Mouse (Mus musculus): ENCODE data around the gene Cct7. TPM values are rescaled to one million over a fixed set of nuclear protein-coding genes. Genes with fewer than 3 reads are reported as not detected.

The Cct7 gene
- polyA plus RNA-seq, 1 experiment from 2014 or later, result 157 TPM

DNA sequence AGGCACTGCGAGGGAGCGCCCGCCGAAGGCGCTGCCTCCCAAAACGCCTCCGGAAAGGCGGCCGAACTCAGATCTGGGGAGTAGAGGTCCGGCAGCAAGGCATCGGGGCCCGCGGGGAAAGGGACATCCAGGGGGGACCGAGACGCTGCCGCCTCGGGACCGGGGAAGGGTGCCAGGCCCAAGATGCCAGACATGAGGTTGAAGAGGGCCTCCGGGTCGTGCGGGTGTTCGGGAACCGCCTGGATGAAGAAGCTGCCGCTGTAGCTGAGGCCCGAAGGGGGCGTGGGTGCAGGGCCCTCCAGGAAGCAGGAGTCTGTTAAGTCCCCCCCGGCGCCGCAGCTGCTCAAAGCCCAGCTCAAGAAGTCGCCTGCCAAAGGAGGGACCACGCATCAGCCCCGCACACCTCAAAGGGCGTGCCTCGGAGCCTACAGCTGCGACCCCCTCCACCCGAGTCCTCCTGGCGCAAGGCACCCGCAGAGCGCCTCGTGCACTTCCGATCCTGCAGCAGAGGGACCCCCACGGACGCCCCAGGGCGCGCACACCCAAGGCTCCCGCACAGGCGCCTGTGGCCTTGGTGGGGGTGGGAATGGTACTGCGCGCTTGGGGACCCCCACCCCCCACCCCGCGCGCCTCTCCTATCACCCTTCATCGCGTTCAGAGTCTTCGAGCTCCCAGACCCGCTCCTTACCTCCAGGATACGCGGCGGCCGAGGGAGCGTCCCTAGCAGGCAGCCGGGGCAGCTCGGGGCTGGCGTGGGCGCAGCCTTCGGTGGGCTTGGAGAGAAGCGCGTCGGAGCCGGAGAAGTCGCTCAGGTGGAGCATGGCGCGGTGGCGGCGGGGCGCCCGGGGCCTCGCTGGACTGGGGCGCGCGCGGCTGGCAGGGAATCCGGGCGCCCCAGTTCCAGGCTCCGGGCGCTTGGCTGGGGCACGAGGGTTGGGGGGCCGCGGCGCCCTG is 61.5 kb downstream of the Cct7 start:
- no peaks in the 10 kb centered on the region for H3K36me3 ChIP-seq (replicated peaks; ENCODE audit: insufficient read depth, low read length)
- peaks cover 7% of the 10 kb centered on the region; the same call in 1 of the 2 replicates for H3K4me1 ChIP-seq (ENCODE audit: insufficient read depth)
- no peak overlapping the region for H3K9ac ChIP-seq (replicated peaks)
- peak; percentile 16 for DNase-seq
- H3K9me3 ChIP-seq (ENCODE audit: low read length), result no peaks in the 10 kb centered on the region
- no peak overlapping the region for H3K27ac ChIP-seq (ENCODE audit: low read depth)
- 3% methylated on average over 74 of the region's 90 CpGs for WGBS (ENCODE audit: insufficient replicate concordance)
- H3K4me2 ChIP-seq (ENCODE audit: low read depth, low read length), result peak overlapping the region; percentile 62
- no peak for ATAC-seq
- TF ChIP-seq CTCF (IDR thresholded peaks at IDR 0.05; ENCODE audit: low read depth) (no peak), EP300 (IDR thresholded peaks at IDR 0.05; ENCODE audit: low read depth) (no peak)
- peak overlapping the region; percentile 43 for H3K4me3 ChIP-seq (ENCODE audit: low read depth, low read length)
- H3K27me3 ChIP-seq (ENCODE audit: insufficient read depth, low read length), result peaks cover 63% of the 10 kb centered on the region

DNA sequence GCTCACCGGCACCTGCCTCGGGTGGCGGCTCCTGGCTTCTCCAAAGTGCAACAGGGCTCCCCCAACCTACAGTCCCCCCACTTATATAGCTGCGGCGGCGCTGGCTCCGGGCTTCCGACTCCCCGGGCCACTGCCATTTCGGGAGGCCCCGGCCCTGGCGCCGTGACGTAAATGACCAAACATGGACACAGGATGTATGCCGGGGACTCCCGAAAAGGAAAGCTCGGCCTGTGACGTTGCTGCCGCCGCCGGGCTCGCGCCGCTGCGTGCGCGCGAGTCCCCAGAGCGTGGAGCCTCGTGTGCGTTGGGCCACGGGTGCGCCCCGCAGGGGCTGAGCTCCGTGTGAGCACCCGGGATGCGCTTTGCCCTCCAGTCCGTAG is 62.2 kb downstream of the Cct7 start, which contains the start of gene Egr4:
Gene Egr4 (minus strand): TSS at position 59 of the 380 bp plus-strand sequence.
- 1% methylated on average over 36 of the region's 38 CpGs for WGBS (ENCODE audit: insufficient replicate concordance)
- peaks cover 70% of the 10 kb centered on the region for H3K27me3 ChIP-seq (ENCODE audit: insufficient read depth, low read length)
- ATAC-seq (no peak), DNase-seq (peak; percentile 26)
- H3K9ac ChIP-seq (replicated peaks), result no peak within 1 kb of the TSS
- TF ChIP-seq EP300 (IDR thresholded peaks at IDR 0.05; ENCODE audit: low read depth) (no peak), CTCF (IDR thresholded peaks at IDR 0.05; ENCODE audit: low read depth) (no peak)
- H3K4me2 ChIP-seq (ENCODE audit: low read depth, low read length), result peak within 1 kb of the TSS; percentile 62
- H3K27ac ChIP-seq (ENCODE audit: low read depth), result no peak within 1 kb of the TSS
- H3K36me3 ChIP-seq (replicated peaks; ENCODE audit: insufficient read depth, low read length), result no peaks in the 10 kb centered on the region
- H3K4me3 ChIP-seq (ENCODE audit: low read depth, low read length), result peak within 1 kb of the TSS; percentile 43
- peaks cover 7% of the 10 kb centered on the region; the same call in 1 of the 2 replicates for H3K4me1 ChIP-seq (ENCODE audit: insufficient read depth)
- no peaks in the 10 kb centered on the region for H3K9me3 ChIP-seq (ENCODE audit: low read length)

DNA sequence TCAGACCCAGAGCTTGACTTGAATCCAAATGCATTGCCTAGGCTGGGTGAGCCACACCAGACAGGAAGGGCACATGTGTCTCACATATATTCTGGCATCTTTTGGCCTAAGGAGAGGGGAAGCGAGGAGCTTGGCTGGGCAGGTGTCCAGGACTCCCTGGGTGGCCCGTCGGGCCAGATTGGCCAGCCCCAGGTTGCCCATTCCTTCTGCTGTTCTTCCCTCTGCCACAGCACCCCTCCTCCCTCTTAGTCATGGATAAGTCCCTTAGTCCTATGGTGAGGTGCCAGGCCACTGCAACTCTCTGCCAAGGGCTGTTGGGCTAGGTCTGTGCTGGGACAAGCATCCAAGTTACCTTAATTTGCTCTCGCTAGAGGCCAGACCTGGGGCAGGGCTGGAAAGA is 64.6 kb downstream of the Cct7 start:
- H3K36me3 ChIP-seq (replicated peaks; ENCODE audit: insufficient read depth, low read length), result no peaks in the 10 kb centered on the region
- 66% methylated on average over 4 of the region's 4 CpGs for whole genome bisulfite sequencing (ENCODE audit: insufficient replicate concordance)
- TF ChIP-seq EP300 (IDR thresholded peaks at IDR 0.05; ENCODE audit: low read depth) (no peak), CTCF (IDR thresholded peaks at IDR 0.05; ENCODE audit: low read depth) (no peak)
- no peaks in the 10 kb centered on the region for H3K9me3 ChIP-seq (ENCODE audit: low read length)
- no peak overlapping the region for H3K27ac ChIP-seq (ENCODE audit: low read depth)
- no peak for DNase-seq
- H3K4me1 ChIP-seq (ENCODE audit: insufficient read depth), result peaks cover 7% of the 10 kb centered on the region; the same call in 1 of the 2 replicates
- no peak for ATAC-seq
- H3K9ac ChIP-seq (replicated peaks), result no peak overlapping the region
- H3K4me2 ChIP-seq (ENCODE audit: low read depth, low read length), result no peak overlapping the region
- no peak overlapping the region for H3K4me3 ChIP-seq (ENCODE audit: low read depth, low read length)
- peaks cover 59% of the 10 kb centered on the region for H3K27me3 ChIP-seq (ENCODE audit: insufficient read depth, low read length)

Other genes starting within 250 kb of the Cct7 start
- 3.1 and 3.3 TPM in 2 replicates for gene Sfxn5, start 118.1 kb upstream of the Cct7 start, polyA plus RNA-seq (2015; fragmentation: Nextera tagmentation; extraction: Ambion mirVana)
- gene Rab11fip5, start 76.9 kb upstream of the Cct7 start, polyA plus RNA-seq (2015; fragmentation: Nextera tagmentation; extraction: Ambion mirVana), result 1.1 TPM in 2 replicates
- gene Noto, start 27.6 kb upstream of the Cct7 start, polyA plus RNA-seq (2015; fragmentation: Nextera tagmentation; extraction: Ambion mirVana), result not detected in 2 replicates
- gene Smyd5, start 19.5 kb upstream of the Cct7 start, polyA plus RNA-seq (2015; fragmentation: Nextera tagmentation; extraction: Ambion mirVana), result 9.6 and 11.3 TPM in 2 replicates
- gene Pradc1, start 456 bp downstream of the Cct7 start, polyA plus RNA-seq (2015; fragmentation: Nextera tagmentation; extraction: Ambion mirVana), result 16.6 and 17.2 TPM in 2 replicates
- not detected in 2 replicates for gene Fbxo41, start 51.5 kb downstream of the Cct7 start, polyA plus RNA-seq (2015; fragmentation: Nextera tagmentation; extraction: Ambion mirVana)
- not detected in 2 replicates for gene Egr4, start 62.1 kb downstream of the Cct7 start, polyA plus RNA-seq (2015; fragmentation: Nextera tagmentation; extraction: Ambion mirVana)
- gene Alms1, start 136.0 kb downstream of the Cct7 start, polyA plus RNA-seq (2015; fragmentation: Nextera tagmentation; extraction: Ambion mirVana), result 0.68 and 0.72 TPM in 2 replicates

Data from liver, postnatal 0 days (tissue).